Mouse (Mus musculus): ENCODE data around the gene Cys1. TPM values are rescaled to one million over a fixed set of nuclear protein-coding genes. Genes with fewer than 3 reads are reported as not detected.

Cys1 gene
- polyA plus RNA-seq (2012; ENCODE audit: insufficient read depth, low replicate concordance): not detected in 2 replicates

DNA sequence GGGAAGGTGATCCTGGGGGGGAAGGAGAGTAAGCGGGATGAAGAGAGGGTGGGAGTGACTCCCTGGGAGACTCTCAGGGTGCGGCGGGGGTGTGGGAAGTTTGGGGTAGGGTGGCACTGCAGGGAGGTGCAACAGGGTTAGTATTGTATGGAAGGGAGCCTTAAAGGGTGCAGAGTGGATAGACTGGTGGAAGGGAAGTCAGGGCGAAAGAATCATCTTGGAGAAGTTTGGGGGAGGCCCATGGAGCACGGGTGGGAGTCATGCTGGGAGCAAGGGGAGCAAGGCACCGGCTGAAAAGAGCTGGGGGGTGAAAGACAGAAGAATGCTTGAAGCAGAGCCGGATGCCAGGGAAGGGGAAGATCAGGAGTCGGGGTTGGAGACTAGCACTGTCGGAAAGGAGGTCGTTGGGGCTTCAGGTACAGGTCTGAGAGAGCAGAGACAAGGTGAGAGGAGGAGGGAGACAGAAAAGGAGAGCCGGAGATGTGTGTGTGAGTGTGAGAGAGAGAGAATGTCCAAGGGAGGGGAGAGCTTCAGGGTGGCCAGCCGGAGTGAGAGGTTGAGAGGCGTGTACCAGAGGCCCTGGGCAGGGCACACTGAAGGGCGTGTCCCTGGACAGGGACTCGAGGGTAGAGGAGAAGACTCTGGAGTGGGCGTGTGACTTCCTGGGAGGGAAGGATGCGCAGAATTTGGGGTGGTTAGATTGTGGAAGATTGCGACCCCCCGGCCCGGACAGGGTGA lies at the start of gene Cys1:
TSS of gene Cys1 (minus strand) at position 528 of the 738 bp plus-strand sequence.
- Histone ChIP-seq H3K36me3 (replicated peaks; ENCODE audit: low read length) (no peaks in the 10 kb centered on the region), H3K4me3 (replicated peaks) (peak within 1 kb of the TSS; percentile 86), H3K9me3 (no peaks in the 10 kb centered on the region), H3K27me3 (replicated peaks) (peaks cover 82% of the 10 kb centered on the region), H3K4me1 (peaks cover 19% of the 10 kb centered on the region)
- TF ChIP-seq GATA1 (IDR thresholded peaks at IDR 0.05; ENCODE audit: borderline replicate concordance, low read length): no peak
- TF ChIP-seq FLI1 (IDR thresholded peaks at IDR 0.05; ENCODE audit: low read length): no peak

DNA sequence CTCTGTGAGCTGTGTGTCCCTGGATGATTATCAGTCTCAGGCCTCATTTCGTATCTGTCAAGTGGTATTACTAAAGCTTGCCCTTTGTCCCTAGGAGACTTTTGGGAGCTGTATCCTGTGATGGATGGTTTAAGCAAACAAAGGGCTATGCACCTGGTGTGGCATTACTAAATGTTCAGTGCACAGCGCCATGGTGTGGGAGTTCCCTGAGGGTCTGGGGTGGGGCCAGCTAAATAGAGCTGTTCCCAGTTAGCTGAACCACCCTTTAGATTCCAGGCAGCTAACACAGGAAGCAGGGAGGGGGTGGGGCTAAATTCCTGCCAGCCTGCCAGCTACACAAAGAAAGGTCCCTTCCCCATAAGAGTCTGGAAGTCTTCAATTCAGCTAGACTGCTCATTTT lies 42.8 kb upstream of the Cys1 start:
- Histone ChIP-seq H3K4me1 (peaks cover 20% of the 10 kb centered on the region), H3K27me3 (replicated peaks) (peaks cover 2% of the 10 kb centered on the region), H3K4me3 (replicated peaks) (no peak overlapping the region), H3K36me3 (replicated peaks; ENCODE audit: low read length) (no peaks in the 10 kb centered on the region), H3K9me3 (no peaks in the 10 kb centered on the region)
- TF ChIP-seq GATA1 (IDR thresholded peaks at IDR 0.05; ENCODE audit: borderline replicate concordance, low read length) (no peak), FLI1 (IDR thresholded peaks at IDR 0.05; ENCODE audit: low read length) (no peak)

DNA sequence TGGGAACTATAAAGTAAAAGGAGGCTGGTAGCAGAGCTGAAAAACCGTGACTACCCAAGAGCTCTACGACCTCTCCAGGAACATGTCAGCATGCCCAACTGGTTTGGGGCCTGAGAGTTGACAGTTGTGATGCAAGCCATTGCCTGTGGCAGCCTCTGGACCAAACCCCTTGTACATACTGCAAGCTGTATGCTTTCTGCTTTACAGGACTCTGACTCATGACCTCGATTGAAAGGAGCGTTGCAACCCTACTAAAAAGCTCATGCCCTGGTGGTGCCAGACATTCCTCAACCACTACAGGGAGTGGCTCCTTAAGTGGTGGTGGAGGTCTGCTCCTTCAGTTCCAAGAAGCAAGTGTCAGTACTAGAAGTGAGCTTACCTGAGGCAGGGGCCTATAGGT lies 42.2 kb upstream of the Cys1 start:
- H3K36me3 ChIP-seq (replicated peaks; ENCODE audit: low read length): no peaks in the 10 kb centered on the region
- H3K4me1 ChIP-seq: peaks cover 20% of the 10 kb centered on the region
- no peak for TF ChIP-seq GATA1 (IDR thresholded peaks at IDR 0.05; ENCODE audit: borderline replicate concordance, low read length)
- TF ChIP-seq FLI1 (IDR thresholded peaks at IDR 0.05; ENCODE audit: low read length): no peak
- H3K4me3 ChIP-seq (replicated peaks): no peak overlapping the region
- H3K9me3 ChIP-seq: no peaks in the 10 kb centered on the region
- peaks cover 2% of the 10 kb centered on the region for H3K27me3 ChIP-seq (replicated peaks)

DNA sequence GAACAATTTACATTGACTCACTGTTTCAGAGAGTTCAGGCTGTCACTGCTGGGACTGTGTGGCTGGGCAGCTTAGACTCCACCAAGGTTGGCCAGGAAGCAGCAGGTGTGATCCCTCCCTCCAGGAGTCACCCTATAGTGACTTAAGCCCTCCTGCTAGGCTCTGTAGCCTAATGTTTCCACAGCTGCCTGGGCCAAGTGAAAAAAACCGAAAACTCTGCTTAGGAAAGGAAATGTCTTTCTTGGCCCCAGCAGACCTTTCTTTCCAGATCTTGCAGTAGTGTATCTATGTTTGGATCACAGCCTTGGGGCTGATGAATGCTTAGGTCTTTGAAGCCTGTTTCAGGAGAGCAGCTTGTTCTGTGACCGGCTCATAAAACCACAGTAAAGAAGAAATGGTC lies 41.8 kb upstream of the Cys1 start:
- Histone ChIP-seq H3K36me3 (replicated peaks; ENCODE audit: low read length) (no peaks in the 10 kb centered on the region), H3K4me1 (peaks cover 20% of the 10 kb centered on the region), H3K4me3 (replicated peaks) (no peak overlapping the region), H3K9me3 (no peaks in the 10 kb centered on the region), H3K27me3 (replicated peaks) (peaks cover 2% of the 10 kb centered on the region)
- TF ChIP-seq GATA1 (IDR thresholded peaks at IDR 0.05; ENCODE audit: borderline replicate concordance, low read length) (no peak), FLI1 (IDR thresholded peaks at IDR 0.05; ENCODE audit: low read length) (no peak)

DNA sequence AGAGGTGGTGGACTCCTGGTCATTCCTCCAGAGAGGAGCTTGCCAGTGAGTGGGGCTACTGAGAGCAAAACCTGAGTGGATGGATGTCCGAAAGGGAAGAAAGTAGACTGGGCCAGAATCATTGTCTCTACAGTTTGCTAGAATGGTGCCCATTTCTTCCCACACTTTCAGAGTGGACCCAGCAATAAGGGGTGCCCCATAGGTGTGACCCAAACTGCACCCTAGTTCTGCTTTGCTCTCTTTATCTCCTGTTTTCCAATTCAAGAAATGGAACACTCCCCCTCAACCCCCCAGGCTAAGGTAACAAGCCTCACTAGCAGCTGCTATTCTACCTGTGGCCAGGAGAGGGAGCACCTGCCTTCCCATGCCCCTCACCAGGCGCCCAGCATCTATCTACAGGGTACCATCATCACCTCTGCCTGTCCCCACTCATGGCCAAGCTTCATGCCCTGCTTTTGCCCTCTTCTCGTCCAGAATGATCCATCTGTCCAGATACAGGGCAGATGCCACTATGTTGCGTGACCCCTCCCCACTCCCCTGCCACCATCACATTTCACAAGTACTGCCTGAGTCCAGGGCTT lies 35.2 kb upstream of the Cys1 start:
- peaks cover 11% of the 10 kb centered on the region for H3K4me1 ChIP-seq
- H3K27me3 ChIP-seq (replicated peaks): no peaks in the 10 kb centered on the region
- H3K4me3 ChIP-seq (replicated peaks): no peak overlapping the region
- TF ChIP-seq GATA1 (IDR thresholded peaks at IDR 0.05; ENCODE audit: borderline replicate concordance, low read length) (no peak), FLI1 (IDR thresholded peaks at IDR 0.05; ENCODE audit: low read length) (no peak)
- peaks cover 34% of the 10 kb centered on the region for H3K36me3 ChIP-seq (replicated peaks; ENCODE audit: low read length)
- no peaks in the 10 kb centered on the region for H3K9me3 ChIP-seq

DNA sequence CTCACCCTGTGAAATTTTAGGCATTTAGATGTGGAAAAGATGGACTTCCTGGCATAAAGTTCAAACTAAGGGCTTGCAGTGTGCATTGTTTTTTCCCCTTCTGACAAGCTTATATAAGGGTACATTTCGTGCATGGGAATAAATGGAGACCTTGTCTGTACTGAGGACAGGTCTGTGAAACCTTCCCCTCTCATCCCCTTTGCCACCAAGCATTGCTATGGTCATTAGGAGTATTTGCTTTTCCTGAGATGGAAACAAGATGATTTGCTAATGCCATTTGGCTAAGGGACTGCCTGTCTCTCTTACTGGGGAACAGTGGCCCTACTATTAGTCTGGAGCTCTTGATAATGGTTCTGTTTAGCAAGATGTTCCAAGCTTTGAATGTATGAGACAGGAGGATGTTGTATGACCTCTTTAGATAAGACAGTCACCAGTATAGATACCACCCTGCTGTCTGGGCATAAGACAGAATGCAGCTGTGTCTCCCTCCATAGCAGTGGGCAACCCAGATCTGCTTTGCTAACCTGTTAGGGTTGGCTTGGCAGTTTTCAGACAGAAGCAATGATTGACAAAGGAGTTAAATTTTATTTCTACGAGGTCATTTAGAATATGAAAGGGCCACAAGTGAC lies 33.8 kb upstream of the Cys1 start:
- no peaks in the 10 kb centered on the region for H3K9me3 ChIP-seq
- TF ChIP-seq FLI1 (IDR thresholded peaks at IDR 0.05; ENCODE audit: low read length) (no peak), GATA1 (IDR thresholded peaks at IDR 0.05; ENCODE audit: borderline replicate concordance, low read length) (no peak)
- peaks cover 21% of the 10 kb centered on the region for H3K4me1 ChIP-seq
- peaks cover 45% of the 10 kb centered on the region for H3K36me3 ChIP-seq (replicated peaks; ENCODE audit: low read length)
- no peak overlapping the region for H3K4me3 ChIP-seq (replicated peaks)
- H3K27me3 ChIP-seq (replicated peaks): no peaks in the 10 kb centered on the region

DNA sequence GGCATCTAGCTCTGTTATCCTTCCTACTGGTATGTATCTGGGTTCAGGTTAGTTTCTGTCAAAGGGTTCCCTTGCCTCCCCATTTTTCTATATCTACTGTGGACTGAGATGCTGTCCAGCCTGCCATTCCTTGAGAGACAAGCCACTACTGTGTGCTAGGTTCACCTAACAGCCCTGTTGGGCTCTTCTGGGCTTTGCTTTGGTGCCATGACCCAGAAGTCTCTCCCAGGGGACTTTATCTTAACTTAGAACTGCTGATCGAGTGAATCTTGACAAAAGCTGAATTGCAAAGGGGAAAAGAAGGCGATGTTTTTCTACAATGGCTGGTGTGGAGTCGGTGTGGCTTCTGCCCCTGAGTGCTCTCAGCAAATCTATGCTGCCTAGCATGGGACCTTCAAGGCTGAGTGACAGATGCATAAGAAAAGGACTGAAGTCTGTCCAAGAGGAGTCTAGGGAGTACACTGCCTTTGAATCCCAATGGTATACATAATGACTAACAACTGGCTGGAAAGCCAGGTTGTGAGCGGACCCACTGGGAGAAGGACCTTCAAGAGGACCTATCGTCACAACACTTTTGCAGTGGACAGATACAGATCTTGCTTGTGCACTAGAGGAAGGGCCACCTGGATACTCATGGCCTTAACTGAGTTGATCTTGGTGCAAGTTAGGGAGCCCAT lies 33.1 kb upstream of the Cys1 start:
- Histone ChIP-seq H3K27me3 (replicated peaks) (no peaks in the 10 kb centered on the region), H3K36me3 (replicated peaks; ENCODE audit: low read length) (peaks cover 45% of the 10 kb centered on the region), H3K4me3 (replicated peaks) (no peak overlapping the region), H3K4me1 (peaks cover 28% of the 10 kb centered on the region), H3K9me3 (no peaks in the 10 kb centered on the region)
- TF ChIP-seq FLI1 (IDR thresholded peaks at IDR 0.05; ENCODE audit: low read length): no peak
- no peak for TF ChIP-seq GATA1 (IDR thresholded peaks at IDR 0.05; ENCODE audit: borderline replicate concordance, low read length)

DNA sequence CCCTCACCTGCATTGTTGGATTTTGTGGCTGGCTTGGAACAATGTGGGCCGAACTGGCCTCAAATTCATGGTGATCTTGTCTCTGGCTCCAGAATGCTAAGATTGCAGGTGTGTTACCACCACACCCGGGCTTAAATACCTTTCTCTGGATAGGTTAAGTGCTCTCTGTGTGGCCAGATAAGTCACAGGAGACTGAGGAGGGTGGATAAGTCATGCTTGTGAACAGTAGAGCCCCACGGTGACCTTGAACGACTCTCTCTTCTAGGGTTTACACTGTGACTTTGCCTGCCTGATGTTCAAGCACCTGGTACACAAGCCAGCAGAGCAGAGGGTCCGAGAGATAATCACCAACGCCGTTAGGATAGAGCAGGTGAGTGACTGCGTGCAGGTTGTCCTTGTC lies 30.8 kb upstream of the Cys1 start:
- Histone ChIP-seq H3K36me3 (replicated peaks; ENCODE audit: low read length) (peaks cover 45% of the 10 kb centered on the region), H3K4me1 (peaks cover 42% of the 10 kb centered on the region), H3K4me3 (replicated peaks) (no peak overlapping the region), H3K9me3 (no peaks in the 10 kb centered on the region), H3K27me3 (replicated peaks) (no peaks in the 10 kb centered on the region)
- TF ChIP-seq FLI1 (IDR thresholded peaks at IDR 0.05; ENCODE audit: low read length): no peak

DNA sequence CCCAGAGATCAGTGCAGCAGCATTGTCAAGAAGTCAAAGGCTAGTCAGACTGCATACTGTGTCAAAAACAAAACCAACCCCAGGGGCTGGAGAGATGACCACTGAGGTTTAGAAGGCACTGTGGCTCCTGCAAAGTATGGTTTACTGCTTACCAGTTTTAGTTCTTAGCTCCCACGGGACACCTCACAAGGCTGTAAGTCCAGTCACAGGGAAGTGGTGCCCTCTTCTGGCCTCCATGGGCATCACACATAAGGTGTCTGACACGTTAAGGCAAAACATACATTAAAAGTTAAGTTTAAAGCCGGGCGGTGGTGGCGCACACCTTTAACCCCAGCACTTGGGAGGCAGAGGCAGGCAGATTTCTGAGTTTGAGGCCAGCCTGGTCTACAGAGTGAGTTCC lies 29.1 kb upstream of the Cys1 start:
- Histone ChIP-seq H3K27me3 (replicated peaks) (no peaks in the 10 kb centered on the region), H3K4me1 (peaks cover 55% of the 10 kb centered on the region), H3K9me3 (no peaks in the 10 kb centered on the region), H3K4me3 (replicated peaks) (peak overlapping the region; percentile 70), H3K36me3 (replicated peaks; ENCODE audit: low read length) (peaks cover 43% of the 10 kb centered on the region)
- no peak for TF ChIP-seq FLI1 (IDR thresholded peaks at IDR 0.05; ENCODE audit: low read length)
- no peak for TF ChIP-seq GATA1 (IDR thresholded peaks at IDR 0.05; ENCODE audit: borderline replicate concordance, low read length)

Data from megakaryocyte, embryonic 14.5 days (primary cell).